Mouse (Mus musculus) limb, embryonic 14.5 days (tissue): Measurements from ENCODE around the gene Exoc2. TPM values are rescaled to one million over a fixed set of nuclear protein-coding genes. Genes with fewer than 3 reads are reported as not detected.

Experiments
- ATAC-seq: fragments of 200-750 bp; cut with Nextera tagmentation; 2 replicates; pipeline ENCODE4 v1.8.0; 2017; ENCODE audit warnings: low read depth, moderate number of reproducible peaks, moderate TSS enrichment; ENCODE audit not compliant: low FRiP score
- DNase-seq: peaks from one replicate; pipeline ENCODE4 v3.0.0-alpha.2; 2015; ENCODE audit warnings: low spot score
- H3K27ac ChIP-seq: fragments of 300-500 bp; sonication (generic); replicated peaks from 2 replicates; pipeline ENCODE4 v1.5.1; 2014; ENCODE audit warnings: low read depth, mild to moderate bottlenecking, low read length, moderate library complexity, mixed read lengths
- H3K27me3 ChIP-seq: fragments of 300-500 bp; sonication (generic); 2 replicates; pipeline ENCODE4 v1.6.1; 2014; ENCODE audit warnings: low read length, mixed read lengths; ENCODE audit not compliant: control insufficient read depth, insufficient read depth
- H3K36me3 ChIP-seq: fragments of 300-500 bp; sonication (generic); 2 replicates; pipeline ENCODE4 v1.6.1; 2014; ENCODE audit warnings: mild to moderate bottlenecking, low read length, moderate library complexity, mixed read lengths; ENCODE audit not compliant: control insufficient read depth, insufficient read depth
- H3K4me1 ChIP-seq: fragments of 300-500 bp; sonication (generic); 2 replicates; pipeline ENCODE4 v1.6.1; 2014; ENCODE audit warnings: antibody characterized with exemption, low read length, mixed read lengths; ENCODE audit not compliant: control insufficient read depth, insufficient read depth
- H3K4me2 ChIP-seq: fragments of 300-500 bp; sonication (generic); replicated peaks from 2 replicates; pipeline ENCODE4 v1.6.1; 2014; ENCODE audit warnings: low read depth, mild to moderate bottlenecking, low read length, moderate library complexity; ENCODE audit not compliant: severe bottlenecking
- H3K4me3 ChIP-seq: fragments of 300-500 bp; sonication (generic); replicated peaks from 2 replicates; pipeline ENCODE4 v1.5.1; 2014; ENCODE audit warnings: low read length
- H3K9ac ChIP-seq: fragments of 300-500 bp; sonication (generic); 2 replicates; pipeline ENCODE4 v1.6.1; 2014; ENCODE audit warnings: mild to moderate bottlenecking, low read depth, low read length, moderate library complexity; ENCODE audit not compliant: severe bottlenecking
- H3K9me3 ChIP-seq: fragments of 300-500 bp; sonication (generic); 2 replicates; pipeline ENCODE4 v1.6.1; 2016; ENCODE audit warnings: low read length; ENCODE audit not compliant: control insufficient read depth
- POLR2A ChIP-seq: fragments of 200-500 bp; IDR thresholded peaks from 2 replicates; pipeline ENCODE4 v1.8.0; 2012; ENCODE audit warnings: inconsistent platforms, mild to moderate bottlenecking, moderate library complexity, borderline replicate concordance; ENCODE audit not compliant: insufficient read depth, insufficient read length; ENCODE audit errors: extremely low read depth
- WGBS: fragments of 180-500 bp; shearing (Covaris S2); extraction: QIAGEN DNeasy Blood & Tissue Kit; methylation state at CpG from one replicate; pipeline ENCODE4 v1.1.7; 2014; 5-methylcytosine and 5-hydroxymethylcytosine counted together
- polyA plus RNA-seq, 2 experiments: library from polyadenylated mRNA; depleted of rRNA in 1 of 2; stranded (reverse) in 1 of 2; unstranded in 1 of 2; fragments of >200 nt; fragmentation: Nextera tagmentation in 1 of 2; extraction: Ambion mirVana in 1 of 2; gene quantifications; 2 replicates each; pipeline versions ENCODE4 v1.2.1 to v1.2.3; 2012 to 2014

The Exoc2 gene
- polyA plus RNA-seq, 2 experiments = 20.9 to 32.7 TPM

DNA sequence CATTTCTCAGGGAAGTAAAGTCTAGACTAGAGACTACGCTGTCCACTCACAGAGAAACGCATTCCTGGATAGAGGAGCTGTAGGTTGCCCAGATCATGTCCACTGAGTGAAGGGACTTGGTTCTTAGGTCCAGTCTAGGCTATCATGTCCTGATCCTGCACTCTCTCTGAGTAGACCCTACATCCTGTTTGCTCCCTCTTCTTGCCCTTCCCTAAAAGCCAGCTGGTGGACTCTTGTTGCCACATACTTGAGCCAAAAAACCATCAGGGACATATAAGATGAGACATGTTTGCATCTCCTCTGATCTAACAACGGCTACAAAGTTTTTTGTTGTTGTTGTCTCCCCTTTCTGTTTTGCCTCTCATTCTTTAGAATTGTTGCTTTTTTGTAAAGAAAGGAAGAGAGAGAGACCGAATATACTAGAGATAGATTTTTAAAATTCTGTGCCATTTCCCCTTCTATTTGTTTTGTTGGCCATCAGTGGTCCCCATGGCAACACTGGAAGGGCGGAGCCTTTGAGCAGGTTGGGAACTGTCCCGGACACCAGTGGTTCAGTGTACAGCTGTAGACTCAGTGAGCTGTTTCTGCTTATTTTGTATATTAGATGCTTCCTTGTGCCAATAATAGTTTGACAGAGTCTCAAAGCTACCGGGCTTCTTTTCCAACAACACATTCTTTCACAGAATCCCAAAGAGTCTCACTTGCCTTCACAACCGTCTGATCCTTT is 209.7 kb downstream of the Exoc2 start:
- H3K4me1 ChIP-seq = no peaks in the 10 kb centered on the region
- ATAC-seq = no peak
- H3K27ac ChIP-seq = no peak overlapping the region
- 74% methylated on average over 8 of the region's 8 CpGs for WGBS
- no peak overlapping the region for H3K9ac ChIP-seq
- no peaks in the 10 kb centered on the region for H3K27me3 ChIP-seq
- no peak for TF ChIP-seq POLR2A
- H3K4me2 ChIP-seq = no peak overlapping the region
- no peak for DNase-seq
- H3K36me3 ChIP-seq = no peaks in the 10 kb centered on the region
- H3K9me3 ChIP-seq = no peaks in the 10 kb centered on the region
- H3K4me3 ChIP-seq = no peak overlapping the region

Other genes starting within 250 kb of the Exoc2 start
- gene Irf4, start 224.9 kb downstream of the Exoc2 start, polyA plus RNA-seq (2012; rRNA removed) = 0.27 and 0.34 TPM in 2 replicates
- 0.18 and 0.29 TPM in 2 replicates for gene Irf4, start 224.9 kb downstream of the Exoc2 start, polyA plus RNA-seq (2014; fragmentation: Nextera tagmentation; extraction: Ambion mirVana)
- 0.21 TPM in 1 of 2 replicates, not detected in the other for gene Hus1b, start 26.3 kb downstream of the Exoc2 start, polyA plus RNA-seq (2012; rRNA removed)
- 0.21 TPM in 1 of 2 replicates, not detected in the other for gene Hus1b, start 26.3 kb downstream of the Exoc2 start, polyA plus RNA-seq (2014; fragmentation: Nextera tagmentation; extraction: Ambion mirVana)
- 0.08 TPM in 1 of 2 replicates, not detected in the other for gene Gm5447, start 111 bp upstream of the Exoc2 start, polyA plus RNA-seq (2012; rRNA removed)
- 0.17 TPM in 1 of 2 replicates, not detected in the other for gene Gm5447, start 111 bp upstream of the Exoc2 start, polyA plus RNA-seq (2014; fragmentation: Nextera tagmentation; extraction: Ambion mirVana)